Mouse (Mus musculus): ENCODE measurements around the gene Zdhhc1.

- no peak for TF ChIP-seq CTCF (IDR thresholded peaks at IDR 0.05; ENCODE audit: extremely low read depth, insufficient read length, insufficient replicate concordance, low read depth, low read length)
- no peak for TF ChIP-seq POLR2A (IDR thresholded peaks at IDR 0.05; ENCODE audit: low read depth, low read length)
These were observed 30.4 kb upstream of the Zdhhc1 start for GRCm38 (mm10) chr8:105527110-105527509.

Measured in small intestine, adult 2 months (tissue).